Mouse (Mus musculus): ENCODE results near the gene Cmas. TPM values are rescaled to one million over a fixed set of nuclear protein-coding genes. Genes with fewer than 3 reads are reported as not detected.

The Cmas gene
- polyA plus RNA-seq, 2 experiments, result 54.5 to 88.7 TPM

DNA sequence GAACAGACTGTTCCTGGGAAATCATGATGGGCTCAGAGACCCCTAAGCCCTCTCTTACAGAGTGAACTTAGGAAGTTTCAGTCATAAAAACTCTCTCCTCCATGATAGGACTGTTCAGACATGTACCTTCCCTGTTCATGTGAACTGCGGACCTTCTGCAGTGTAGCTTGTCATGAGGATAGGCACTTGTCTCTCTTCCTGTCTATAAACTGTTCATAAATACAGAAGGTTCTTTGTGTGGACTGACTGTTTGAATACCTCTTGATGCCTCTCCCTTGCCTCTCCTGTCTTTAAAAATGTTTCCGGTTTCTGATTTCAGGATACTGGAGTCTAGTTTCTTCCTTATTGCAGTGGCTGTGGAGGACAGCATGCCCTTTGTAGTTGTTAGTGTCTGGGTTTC lies 3.1 kb downstream of the Cmas start:
- no peaks in the 10 kb centered on the region for H3K9me3 ChIP-seq (ENCODE audit: control insufficient read depth, low read length)
- no peak overlapping the region for H3K9ac ChIP-seq (ENCODE audit: low read depth, low read length, severe bottlenecking)
- H3K4me1 ChIP-seq (ENCODE audit: control insufficient read depth, insufficient read depth, low read length), result peaks cover 12% of the 10 kb centered on the region; the same call in 1 of the 2 replicates
- DNase-seq (ENCODE audit: low spot score) (no peak), ATAC-seq (ENCODE audit: low FRiP score, low read depth) (no peak)
- peaks cover 34% of the 10 kb centered on the region for H3K36me3 ChIP-seq (ENCODE audit: control insufficient read depth, insufficient read depth, low read length)
- no peak overlapping the region for H3K4me2 ChIP-seq (replicated peaks; ENCODE audit: low read depth, low read length, severe bottlenecking)
- WGBS, result 83% methylated on average over 2 of the region's 2 CpGs
- no peak overlapping the region for H3K27ac ChIP-seq (replicated peaks; ENCODE audit: low read depth, low read length)
- no peaks in the 10 kb centered on the region; the same call in 1 of the 2 replicates for H3K27me3 ChIP-seq (ENCODE audit: control insufficient read depth, insufficient read depth, low read length)
- no peak for TF ChIP-seq POLR2A (IDR thresholded peaks at IDR 0.05; ENCODE audit: borderline replicate concordance, extremely low read depth, insufficient read depth, insufficient read length)
- no peak overlapping the region for H3K4me3 ChIP-seq (replicated peaks; ENCODE audit: low read length)

DNA sequence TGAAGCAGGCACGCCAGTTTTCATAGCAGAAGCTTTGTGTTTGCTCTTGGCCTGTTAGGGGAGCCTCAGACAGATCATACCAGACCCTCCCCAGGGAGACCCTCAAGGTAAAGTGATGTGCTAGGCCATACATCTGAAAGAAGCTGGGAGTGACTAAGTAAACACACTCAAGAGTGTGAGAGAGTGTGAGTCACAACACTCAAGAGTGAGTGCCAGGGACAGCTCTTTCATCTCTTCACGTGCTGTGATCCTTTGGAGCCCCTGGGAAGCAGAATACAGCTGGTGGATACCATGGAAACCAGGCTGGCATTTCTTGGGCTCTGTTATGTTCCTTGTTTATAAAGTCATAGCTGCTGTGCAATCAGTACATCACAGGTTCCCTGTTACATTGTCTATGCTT lies 8.4 kb downstream of the Cmas start:
- no peak overlapping the region for H3K4me2 ChIP-seq (replicated peaks; ENCODE audit: low read depth, low read length, severe bottlenecking)
- no peaks in the 10 kb centered on the region for H3K4me1 ChIP-seq (ENCODE audit: control insufficient read depth, insufficient read depth, low read length)
- H3K9me3 ChIP-seq (ENCODE audit: control insufficient read depth, low read length), result no peaks in the 10 kb centered on the region
- H3K27ac ChIP-seq (replicated peaks; ENCODE audit: low read depth, low read length), result no peak overlapping the region
- DNase-seq (ENCODE audit: low spot score) (no peak), ATAC-seq (ENCODE audit: low FRiP score, low read depth) (no peak)
- no peak for TF ChIP-seq POLR2A (IDR thresholded peaks at IDR 0.05; ENCODE audit: borderline replicate concordance, extremely low read depth, insufficient read depth, insufficient read length)
- H3K4me3 ChIP-seq (replicated peaks; ENCODE audit: low read length), result no peak overlapping the region
- H3K36me3 ChIP-seq (ENCODE audit: control insufficient read depth, insufficient read depth, low read length), result peaks cover 73% of the 10 kb centered on the region
- H3K9ac ChIP-seq (ENCODE audit: low read depth, low read length, severe bottlenecking), result no peak overlapping the region
- H3K27me3 ChIP-seq (ENCODE audit: control insufficient read depth, insufficient read depth, low read length), result no peaks in the 10 kb centered on the region
- 83% methylated on average over 2 of the region's 2 CpGs for WGBS

DNA sequence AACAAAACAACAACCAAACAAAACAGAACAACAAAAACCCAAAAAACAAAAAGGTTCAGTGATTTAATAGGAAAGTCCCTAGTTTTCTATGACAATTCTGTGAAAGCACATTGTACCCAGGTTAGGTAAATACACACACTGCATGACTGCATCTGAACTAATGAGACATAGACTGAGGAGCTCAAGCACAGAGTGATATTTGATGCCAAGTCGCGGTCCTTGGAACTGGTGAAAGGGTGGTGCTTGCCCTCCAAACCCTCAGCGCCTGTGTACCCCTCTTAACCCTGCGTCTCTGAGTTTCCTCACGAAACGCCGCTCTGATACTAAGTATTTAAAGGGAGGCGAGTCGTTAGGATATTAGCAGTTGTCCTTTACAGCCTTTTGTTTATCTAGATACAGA lies 10.8 kb downstream of the Cmas start:
- H3K27me3 ChIP-seq (ENCODE audit: control insufficient read depth, insufficient read depth, low read length), result no peaks in the 10 kb centered on the region
- ATAC-seq (ENCODE audit: low FRiP score, low read depth) (no peak), DNase-seq (ENCODE audit: low spot score) (no peak)
- peaks cover 73% of the 10 kb centered on the region for H3K36me3 ChIP-seq (ENCODE audit: control insufficient read depth, insufficient read depth, low read length)
- no peaks in the 10 kb centered on the region for H3K9me3 ChIP-seq (ENCODE audit: control insufficient read depth, low read length)
- no peak overlapping the region for H3K4me3 ChIP-seq (replicated peaks; ENCODE audit: low read length)
- H3K4me2 ChIP-seq (replicated peaks; ENCODE audit: low read depth, low read length, severe bottlenecking), result no peak overlapping the region
- no peak for TF ChIP-seq POLR2A (IDR thresholded peaks at IDR 0.05; ENCODE audit: borderline replicate concordance, extremely low read depth, insufficient read depth, insufficient read length)
- no peak overlapping the region for H3K9ac ChIP-seq (ENCODE audit: low read depth, low read length, severe bottlenecking)
- no peak overlapping the region for H3K27ac ChIP-seq (replicated peaks; ENCODE audit: low read depth, low read length)
- WGBS, result 87% methylated on average over 9 of the region's 9 CpGs
- no peaks in the 10 kb centered on the region for H3K4me1 ChIP-seq (ENCODE audit: control insufficient read depth, insufficient read depth, low read length)

DNA sequence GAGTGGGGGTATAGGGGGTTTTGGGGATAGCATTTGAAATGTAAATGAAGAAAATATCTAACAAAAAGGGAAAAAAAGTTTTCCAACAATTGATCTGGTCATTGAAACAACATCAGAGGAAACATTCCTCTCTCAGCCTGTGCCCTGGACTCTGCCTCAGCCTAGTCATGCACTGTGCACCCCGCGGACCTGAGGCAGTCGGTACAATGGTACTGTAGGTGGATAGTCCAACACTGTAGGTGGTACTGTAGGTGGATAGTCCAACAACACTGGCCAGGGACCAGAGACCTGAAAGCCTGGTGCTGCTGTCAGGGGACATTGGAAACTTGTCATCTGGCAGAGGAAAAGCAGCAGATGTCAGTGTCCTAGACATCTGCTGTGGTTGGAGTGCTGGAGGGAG lies 13.4 kb downstream of the Cmas start:
- no peaks in the 10 kb centered on the region for H3K4me1 ChIP-seq (ENCODE audit: control insufficient read depth, insufficient read depth, low read length)
- TF ChIP-seq POLR2A (IDR thresholded peaks at IDR 0.05; ENCODE audit: borderline replicate concordance, extremely low read depth, insufficient read depth, insufficient read length), result no peak
- ATAC-seq (ENCODE audit: low FRiP score, low read depth), result no peak
- no peaks in the 10 kb centered on the region for H3K9me3 ChIP-seq (ENCODE audit: control insufficient read depth, low read length)
- H3K27ac ChIP-seq (replicated peaks; ENCODE audit: low read depth, low read length), result no peak overlapping the region
- no peak overlapping the region for H3K4me3 ChIP-seq (replicated peaks; ENCODE audit: low read length)
- WGBS, result 97% methylated on average over 3 of the region's 3 CpGs
- no peak for DNase-seq (ENCODE audit: low spot score)
- H3K9ac ChIP-seq (ENCODE audit: low read depth, low read length, severe bottlenecking), result no peak overlapping the region
- peaks cover 85% of the 10 kb centered on the region for H3K36me3 ChIP-seq (ENCODE audit: control insufficient read depth, insufficient read depth, low read length)
- H3K4me2 ChIP-seq (replicated peaks; ENCODE audit: low read depth, low read length, severe bottlenecking), result no peak overlapping the region
- H3K27me3 ChIP-seq (ENCODE audit: control insufficient read depth, insufficient read depth, low read length), result no peaks in the 10 kb centered on the region

DNA sequence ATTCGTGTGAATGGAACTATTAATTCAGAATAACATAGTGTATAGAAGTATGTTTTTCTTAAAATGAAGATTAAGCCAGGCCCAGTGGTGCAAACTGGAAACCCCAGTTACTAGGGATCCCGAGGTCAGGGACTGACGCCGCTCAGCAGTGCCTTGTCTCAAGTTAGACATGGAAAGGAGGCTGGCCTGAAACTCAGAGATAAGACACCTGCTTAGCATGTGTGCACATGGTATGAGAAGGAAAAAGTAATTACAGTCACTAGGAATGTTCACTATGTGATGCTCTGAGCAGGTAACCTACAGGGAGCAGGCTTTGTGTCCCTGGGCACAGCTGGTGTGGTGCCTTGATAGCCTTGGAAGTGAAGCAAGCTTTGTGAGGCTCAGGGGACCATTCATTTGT lies 15.2 kb downstream of the Cmas start:
- no peak for ATAC-seq (ENCODE audit: low FRiP score, low read depth)
- Histone ChIP-seq H3K27ac (replicated peaks; ENCODE audit: low read depth, low read length) (no peak overlapping the region), H3K4me2 (replicated peaks; ENCODE audit: low read depth, low read length, severe bottlenecking) (no peak overlapping the region), H3K9me3 (ENCODE audit: control insufficient read depth, low read length) (no peaks in the 10 kb centered on the region), H3K4me1 (ENCODE audit: control insufficient read depth, insufficient read depth, low read length) (no peaks in the 10 kb centered on the region), H3K27me3 (ENCODE audit: control insufficient read depth, insufficient read depth, low read length) (no peaks in the 10 kb centered on the region), H3K36me3 (ENCODE audit: control insufficient read depth, insufficient read depth, low read length) (peaks cover 71% of the 10 kb centered on the region), H3K9ac (ENCODE audit: low read depth, low read length, severe bottlenecking) (no peak overlapping the region), H3K4me3 (replicated peaks; ENCODE audit: low read length) (no peak overlapping the region)
- WGBS, result 92% methylated on average over 4 of the region's 4 CpGs
- no peak for DNase-seq (ENCODE audit: low spot score)
- TF ChIP-seq POLR2A (IDR thresholded peaks at IDR 0.05; ENCODE audit: borderline replicate concordance, extremely low read depth, insufficient read depth, insufficient read length), result no peak

DNA sequence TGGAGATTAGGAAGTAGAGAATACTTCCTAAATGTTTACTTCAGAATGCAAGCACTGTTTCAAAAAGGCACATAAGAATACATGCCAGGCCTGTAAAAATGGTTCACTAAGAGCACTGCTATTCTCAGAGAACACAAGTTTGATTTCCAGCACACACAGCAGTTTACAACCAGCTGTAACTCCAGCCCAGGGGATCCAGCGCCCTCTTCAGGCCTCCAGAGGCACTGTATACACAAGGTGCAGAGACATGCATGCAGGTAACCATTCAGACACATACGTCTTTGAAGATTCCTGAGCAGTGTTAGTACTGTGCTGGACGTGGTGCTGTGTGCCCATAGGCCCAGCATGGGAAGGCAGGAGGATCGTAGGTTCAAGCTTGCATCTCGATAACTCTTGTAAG lies 17.1 kb downstream of the Cmas start:
- no peak for DNase-seq (ENCODE audit: low spot score)
- no peak overlapping the region for H3K9ac ChIP-seq (ENCODE audit: low read depth, low read length, severe bottlenecking)
- no peaks in the 10 kb centered on the region for H3K4me1 ChIP-seq (ENCODE audit: control insufficient read depth, insufficient read depth, low read length)
- no peak for ATAC-seq (ENCODE audit: low FRiP score, low read depth)
- H3K9me3 ChIP-seq (ENCODE audit: control insufficient read depth, low read length), result no peaks in the 10 kb centered on the region
- H3K4me3 ChIP-seq (replicated peaks; ENCODE audit: low read length), result no peak overlapping the region
- H3K27ac ChIP-seq (replicated peaks; ENCODE audit: low read depth, low read length), result no peak overlapping the region
- no peaks in the 10 kb centered on the region for H3K27me3 ChIP-seq (ENCODE audit: control insufficient read depth, insufficient read depth, low read length)
- TF ChIP-seq POLR2A (IDR thresholded peaks at IDR 0.05; ENCODE audit: borderline replicate concordance, extremely low read depth, insufficient read depth, insufficient read length), result no peak
- 96% methylated on average over 5 of the region's 5 CpGs for WGBS
- no peak overlapping the region for H3K4me2 ChIP-seq (replicated peaks; ENCODE audit: low read depth, low read length, severe bottlenecking)
- H3K36me3 ChIP-seq (ENCODE audit: control insufficient read depth, insufficient read depth, low read length), result peaks cover 52% of the 10 kb centered on the region

Data from limb, embryonic 14.5 days (tissue).